Mouse (Mus musculus): ENCODE results near the gene Tmem251.

DNA sequence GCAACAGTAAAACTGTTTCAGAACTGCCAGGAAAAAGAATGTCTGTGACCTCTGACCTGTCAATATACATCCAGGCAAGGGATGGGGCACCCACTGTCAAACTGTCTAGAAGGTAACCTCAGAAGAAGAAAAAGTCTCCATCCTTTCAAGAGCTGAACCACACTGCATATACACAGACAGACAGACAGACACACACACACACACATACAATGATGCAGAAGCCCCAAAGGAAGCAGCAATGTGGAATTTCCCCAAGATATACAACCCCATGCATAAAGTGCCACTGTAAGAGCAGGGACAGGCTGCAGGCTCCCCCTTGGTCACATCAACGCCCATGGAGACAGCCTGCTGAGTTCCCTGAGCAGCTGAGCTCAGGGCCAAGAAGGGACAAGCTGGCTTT, 44.4 kb upstream of the Tmem251 start:
- TF ChIP-seq FLI1 (IDR thresholded peaks at IDR 0.05; ENCODE audit: low read length) (no peak), GATA1 (IDR thresholded peaks at IDR 0.05; ENCODE audit: borderline replicate concordance, low read length) (no peak)

Data from megakaryocyte, embryonic 14.5 days (primary cell).